Mouse (Mus musculus): ENCODE data around the gene Myo10. TPM values are rescaled to one million over a fixed set of nuclear protein-coding genes. Genes with fewer than 3 reads are reported as not detected.

The Myo10 gene
- total and polyA plus RNA-seq, 2 experiments from 2014 or later, result 29.3 to 34.7 TPM

GRCm38 (mm10) chr15:25589916-25590315, 32.4 kb upstream of the Myo10 start:
- WGBS, result 85% methylated on average over 5 of the region's 5 CpGs
- H3K4me1 ChIP-seq (ENCODE audit: insufficient read depth, low read length), result no peaks in the 10 kb centered on the region
- no peak overlapping the region for H3K27ac ChIP-seq (ENCODE audit: low read depth, low read length)

GRCm38 (mm10) chr15:25590891-25591290, 31.4 kb upstream of the Myo10 start:
- 78% methylated on average over 7 of the region's 7 CpGs for WGBS
- Histone ChIP-seq H3K9me3 (ENCODE audit: low read length) (no peaks in the 10 kb centered on the region), H3K27ac (ENCODE audit: low read depth, low read length) (no peak overlapping the region), H3K4me3 (ENCODE audit: low read depth, low read length) (no peak overlapping the region), H3K36me3 (ENCODE audit: insufficient read depth, low read length) (no peaks in the 10 kb centered on the region), H3K4me1 (ENCODE audit: insufficient read depth, low read length) (no peaks in the 10 kb centered on the region), H3K9ac (replicated peaks; ENCODE audit: low read length, poor library complexity, severe bottlenecking) (no peak overlapping the region), H3K4me2 (ENCODE audit: low read depth, low read length, poor library complexity, severe bottlenecking) (no peak overlapping the region), H3K27me3 (ENCODE audit: insufficient read depth, low read length) (no peaks in the 10 kb centered on the region)
- DNase-seq (ENCODE audit: low spot score) (no peak), ATAC-seq (ENCODE audit: low FRiP score) (no peak)
- no peak for TF ChIP-seq CTCF (IDR thresholded peaks at IDR 0.05)

More at GRCm38 (mm10) chr15:25589916-25590315, 32.4 kb upstream of the Myo10 start:
- no peaks in the 10 kb centered on the region for H3K9me3 ChIP-seq (ENCODE audit: low read length)
- no peaks in the 10 kb centered on the region for H3K36me3 ChIP-seq (ENCODE audit: insufficient read depth, low read length)
- ATAC-seq (ENCODE audit: low FRiP score) (no peak), DNase-seq (ENCODE audit: low spot score) (no peak)
- no peaks in the 10 kb centered on the region for H3K27me3 ChIP-seq (ENCODE audit: insufficient read depth, low read length)
- TF ChIP-seq CTCF (IDR thresholded peaks at IDR 0.05), result no peak
- no peak overlapping the region for H3K4me2 ChIP-seq (ENCODE audit: low read depth, low read length, poor library complexity, severe bottlenecking)
- no peak overlapping the region for H3K4me3 ChIP-seq (ENCODE audit: low read depth, low read length)
- no peak overlapping the region for H3K9ac ChIP-seq (replicated peaks; ENCODE audit: low read length, poor library complexity, severe bottlenecking)

- no peak overlapping the region for H3K4me3 ChIP-seq (ENCODE audit: low read depth, low read length)
- ATAC-seq (ENCODE audit: low FRiP score), result no peak
Observed at GRCm38 (mm10) chr15:25591964-25592363, 30.4 kb upstream of the Myo10 start.

GRCm38 (mm10) chr15:25593469-25594150, 28.7 kb upstream of the Myo10 start:
- no peaks in the 10 kb centered on the region for H3K9me3 ChIP-seq (ENCODE audit: low read length)
- H3K4me1 ChIP-seq (ENCODE audit: insufficient read depth, low read length), result no peaks in the 10 kb centered on the region
- no peaks in the 10 kb centered on the region for H3K36me3 ChIP-seq (ENCODE audit: insufficient read depth, low read length)
- H3K9ac ChIP-seq (replicated peaks; ENCODE audit: low read length, poor library complexity, severe bottlenecking), result no peak overlapping the region
- no peak overlapping the region for H3K4me2 ChIP-seq (ENCODE audit: low read depth, low read length, poor library complexity, severe bottlenecking)
- no peak for DNase-seq (ENCODE audit: low spot score)
- H3K4me3 ChIP-seq (ENCODE audit: low read depth, low read length), result no peak overlapping the region
- no peak overlapping the region for H3K27ac ChIP-seq (ENCODE audit: low read depth, low read length)
- TF ChIP-seq CTCF (IDR thresholded peaks at IDR 0.05), result no peak
- no peaks in the 10 kb centered on the region for H3K27me3 ChIP-seq (ENCODE audit: insufficient read depth, low read length)
- ATAC-seq (ENCODE audit: low FRiP score), result no peak
- 26% methylated on average over 7 of the region's 7 CpGs for WGBS

More at GRCm38 (mm10) chr15:25591964-25592363, 30.4 kb upstream of the Myo10 start:
- TF ChIP-seq CTCF (IDR thresholded peaks at IDR 0.05), result no peak
- no peaks in the 10 kb centered on the region for H3K9me3 ChIP-seq (ENCODE audit: low read length)
- H3K4me2 ChIP-seq (ENCODE audit: low read depth, low read length, poor library complexity, severe bottlenecking), result no peak overlapping the region
- no peak overlapping the region for H3K27ac ChIP-seq (ENCODE audit: low read depth, low read length)
- H3K9ac ChIP-seq (replicated peaks; ENCODE audit: low read length, poor library complexity, severe bottlenecking), result no peak overlapping the region
- DNase-seq (ENCODE audit: low spot score), result no peak
- 86% methylated on average over 4 of the region's 4 CpGs for WGBS
- H3K27me3 ChIP-seq (ENCODE audit: insufficient read depth, low read length), result no peaks in the 10 kb centered on the region
- H3K4me1 ChIP-seq (ENCODE audit: insufficient read depth, low read length), result no peaks in the 10 kb centered on the region
- no peaks in the 10 kb centered on the region for H3K36me3 ChIP-seq (ENCODE audit: insufficient read depth, low read length)

- 94% methylated on average over 5 of the region's 5 CpGs for WGBS
- Histone ChIP-seq H3K27ac (ENCODE audit: low read depth, low read length) (no peak overlapping the region), H3K9ac (replicated peaks; ENCODE audit: low read length, poor library complexity, severe bottlenecking) (no peak overlapping the region), H3K4me1 (ENCODE audit: insufficient read depth, low read length) (no peaks in the 10 kb centered on the region), H3K27me3 (ENCODE audit: insufficient read depth, low read length) (no peaks in the 10 kb centered on the region), H3K9me3 (ENCODE audit: low read length) (no peaks in the 10 kb centered on the region), H3K36me3 (ENCODE audit: insufficient read depth, low read length) (no peaks in the 10 kb centered on the region), H3K4me2 (ENCODE audit: low read depth, low read length, poor library complexity, severe bottlenecking) (no peak overlapping the region), H3K4me3 (ENCODE audit: low read depth, low read length) (no peak overlapping the region)
- DNase-seq (ENCODE audit: low spot score), result no peak
- ATAC-seq (ENCODE audit: low FRiP score), result no peak
- TF ChIP-seq CTCF (IDR thresholded peaks at IDR 0.05), result no peak
Observed at GRCm38 (mm10) chr15:25598313-25598712, 24.0 kb upstream of the Myo10 start.

GRCm38 (mm10) chr15:25602306-25602705, 20.0 kb upstream of the Myo10 start:
- ATAC-seq (ENCODE audit: low FRiP score), result no peak
- Histone ChIP-seq H3K9ac (replicated peaks; ENCODE audit: low read length, poor library complexity, severe bottlenecking) (no peak overlapping the region), H3K4me1 (ENCODE audit: insufficient read depth, low read length) (no peaks in the 10 kb centered on the region), H3K9me3 (ENCODE audit: low read length) (no peaks in the 10 kb centered on the region), H3K4me3 (ENCODE audit: low read depth, low read length) (no peak overlapping the region), H3K36me3 (ENCODE audit: insufficient read depth, low read length) (no peaks in the 10 kb centered on the region), H3K4me2 (ENCODE audit: low read depth, low read length, poor library complexity, severe bottlenecking) (no peak overlapping the region), H3K27ac (ENCODE audit: low read depth, low read length) (no peak overlapping the region), H3K27me3 (ENCODE audit: insufficient read depth, low read length) (no peaks in the 10 kb centered on the region)
- TF ChIP-seq CTCF (IDR thresholded peaks at IDR 0.05), result no peak
- 84% methylated on average over 8 of the region's 8 CpGs for WGBS
- no peak for DNase-seq (ENCODE audit: low spot score)

All from midbrain, postnatal 0 days (tissue).